Mouse (Mus musculus) stomach, embryonic 16.5 days (tissue): ENCODE results near the gene Msrb2. TPM values are rescaled to one million over a fixed set of nuclear protein-coding genes. Genes with fewer than 3 reads are reported as not detected.

Experiments used
- ATAC-seq: fragments of 200-750 bp; cut with Nextera tagmentation; 2 replicates; pipeline ENCODE4 v1.8.0; 2017; ENCODE audit warnings: moderate number of reproducible peaks, moderate TSS enrichment; ENCODE audit not compliant: insufficient read depth, low FRiP score
- H3K27ac ChIP-seq: fragments of 300-500 bp; sonication (generic); 2 replicates; pipeline ENCODE4 v1.5.1; 2014; ENCODE audit warnings: low read length
- H3K27me3 ChIP-seq: fragments of 300-500 bp; sonication (generic); 2 replicates; pipeline ENCODE4 v1.6.1; 2014; ENCODE audit warnings: low read length, control low read depth, mixed read lengths; ENCODE audit not compliant: control insufficient read depth, insufficient read depth
- H3K36me3 ChIP-seq: fragments of 300-500 bp; sonication (generic); 2 replicates; pipeline ENCODE4 v1.6.1; 2014; ENCODE audit warnings: low read length; ENCODE audit not compliant: control insufficient read depth, insufficient read depth
- H3K4me1 ChIP-seq: fragments of 300-500 bp; sonication (generic); 2 replicates; pipeline ENCODE4 v1.6.1; 2014; ENCODE audit warnings: low read length, control low read depth, mixed read lengths; ENCODE audit not compliant: control insufficient read depth, insufficient read depth
- H3K4me2 ChIP-seq: fragments of 300-500 bp; sonication (generic); 2 replicates; pipeline ENCODE4 v1.6.1; 2014; ENCODE audit warnings: low read depth, low read length, mixed read lengths
- H3K4me3 ChIP-seq: fragments of 300-500 bp; sonication (generic); replicated peaks from 2 replicates; pipeline ENCODE4 v1.5.1; 2014; ENCODE audit warnings: mild to moderate bottlenecking, low read length
- H3K9ac ChIP-seq: fragments of 300-500 bp; sonication (generic); 2 replicates; pipeline ENCODE4 v1.6.1; 2014; ENCODE audit warnings: low read length
- H3K9me3 ChIP-seq: fragments of 300-500 bp; sonication (generic); replicated peaks from 2 replicates; pipeline ENCODE4 v1.6.1; 2016; ENCODE audit warnings: low read length, control low read depth; ENCODE audit not compliant: control insufficient read depth
- WGBS: fragments of 180-500 bp; shearing (Covaris S2); extraction: QIAGEN DNeasy Blood & Tissue Kit; methylation state at CpG from one replicate; pipeline ENCODE4 v1.1.7; 2014; 5-methylcytosine and 5-hydroxymethylcytosine counted together
- polyA plus RNA-seq: library from polyadenylated mRNA; unstranded; fragments of >200 nt; fragmentation: Nextera tagmentation; extraction: Ambion mirVana; gene quantifications from 2 replicates; pipeline ENCODE4 v1.2.1, GENCODE M21; 2015

The Msrb2 gene
- polyA plus RNA-seq, 1 experiment from 2014 or later, result 24.4 TPM

- H3K4me1 ChIP-seq, result 0 out of 2 replicates have a peak, but pooled peaks cover 3% of the 10 kb centered on the region
- no peaks in the 10 kb centered on the region for H3K9me3 ChIP-seq
- no peak overlapping the region for H3K27ac ChIP-seq
- H3K4me3 ChIP-seq, result peak overlapping the region; percentile 19
- H3K36me3 ChIP-seq, result no peaks in the 10 kb centered on the region
- WGBS, result under 1% methylated on average over 33 of the region's 33 CpGs
- no peak overlapping the region for H3K4me2 ChIP-seq
- H3K9ac ChIP-seq, result no peak overlapping the region
- no peak for ATAC-seq
- H3K27me3 ChIP-seq, result peaks cover 60% of the 10 kb centered on the region
Measured at GRCm38 (mm10) chr2:19430746-19431145, 59.5 kb downstream of the Msrb2 start.

- ATAC-seq, result 0 out of 2 replicates have a peak, but pooled peaks have one; percentile 42
- no peaks in the 10 kb centered on the region for H3K36me3 ChIP-seq
- H3K27ac ChIP-seq, result no peak overlapping the region
- no peak overlapping the region for H3K4me2 ChIP-seq
- H3K9me3 ChIP-seq, result no peaks in the 10 kb centered on the region
- 1% methylated on average over 18 of the region's 18 CpGs for WGBS
- H3K4me1 ChIP-seq, result 0 out of 2 replicates have a peak, but pooled peaks cover 3% of the 10 kb centered on the region
- peaks cover 64% of the 10 kb centered on the region for H3K27me3 ChIP-seq
- H3K4me3 ChIP-seq, result peak overlapping the region; percentile 19
- H3K9ac ChIP-seq, result no peak overlapping the region
Measured at GRCm38 (mm10) chr2:19431186-19431585, 59.9 kb downstream of the Msrb2 start.

- no peak overlapping the region for H3K27ac ChIP-seq
- no peak overlapping the region for H3K9ac ChIP-seq
- peaks cover 64% of the 10 kb centered on the region for H3K27me3 ChIP-seq
- H3K4me2 ChIP-seq, result no peak overlapping the region
- ATAC-seq, result peak; percentile 82
- no peaks in the 10 kb centered on the region for H3K36me3 ChIP-seq
- H3K4me3 ChIP-seq, result peak overlapping the region; percentile 19
- WGBS, result 3% methylated on average over 41 of the region's 41 CpGs
- no peaks in the 10 kb centered on the region for H3K9me3 ChIP-seq
- 0 out of 2 replicates have a peak, but pooled peaks cover 3% of the 10 kb centered on the region for H3K4me1 ChIP-seq
Measured at GRCm38 (mm10) chr2:19431614-19432323, 60.5 kb downstream of the Msrb2 start.

GRCm38 (mm10) chr2:19444346-19444745, 73.1 kb downstream of the Msrb2 start:
- no peak overlapping the region for H3K4me2 ChIP-seq
- no peak overlapping the region for H3K4me3 ChIP-seq
- no peaks in the 10 kb centered on the region for H3K36me3 ChIP-seq
- ATAC-seq, result no peak
- H3K27ac ChIP-seq, result no peak overlapping the region
- H3K9me3 ChIP-seq, result no peaks in the 10 kb centered on the region
- 4% methylated on average over 9 of the region's 9 CpGs for WGBS
- no peak overlapping the region for H3K9ac ChIP-seq
- H3K4me1 ChIP-seq, result peaks cover 4% of the 10 kb centered on the region; the same call in 1 of the 2 replicates
- peaks cover 74% of the 10 kb centered on the region for H3K27me3 ChIP-seq

Other genes starting within 250 kb of the Msrb2 start
- gene Armc3, start 172.1 kb upstream of the Msrb2 start, polyA plus RNA-seq, result 0.09 and 0.24 TPM in 2 replicates
- gene Ptf1a, start 74.2 kb downstream of the Msrb2 start, polyA plus RNA-seq, result 11.5 and 17.1 TPM in 2 replicates
- 0.15 TPM in 1 of 2 replicates, not detected in the other for gene 4921504E06Rik, start 182.5 kb downstream of the Msrb2 start, polyA plus RNA-seq